Mouse (Mus musculus) small intestine, adult 2 months (tissue): ENCODE results near the gene Cish.

Experiments
- CTCF ChIP-seq: fragments of 200-500 bp; IDR thresholded peaks from 2 replicates; pipeline ENCODE4 v1.5.1; 2012; ENCODE audit warnings: low read depth, mild to moderate bottlenecking, control low read depth, inconsistent platforms, low read length, moderate library complexity, mixed read lengths; ENCODE audit not compliant: insufficient replicate concordance, insufficient read length; ENCODE audit errors: extremely low read depth
- POLR2A ChIP-seq: fragments of 200-500 bp; IDR thresholded peaks from 2 replicates; pipeline ENCODE4 v1.6.1; 2012; ENCODE audit warnings: low read depth, mild to moderate bottlenecking, control low read depth, inconsistent platforms, low read length, moderate library complexity

GRCm38 (mm10) chr9:107309171-107309570, 13.3 kb downstream of the Cish start:
- TF ChIP-seq POLR2A (no peak), CTCF (no peak)
